Mouse (Mus musculus) CH12.LX (cell line): Measurements from ENCODE around the gene Mfsd7a. TPM values are rescaled to one million over a fixed set of nuclear protein-coding genes. Genes with fewer than 3 reads are reported as not detected.

ENCODE experiments used
- DNase-seq: peaks from one replicate; pipeline ENCODE4 v3.0.0-alpha.2; 2013; ENCODE audit errors: extremely low read depth
- H3K27ac ChIP-seq: 2 replicates; pipeline ENCODE4 v1.5.1; 2012; ENCODE audit warnings: low read depth, mild to moderate bottlenecking, control low read depth, moderate library complexity; ENCODE audit not compliant: insufficient read depth
- H3K27me3 ChIP-seq: replicated peaks from 2 replicates; pipeline ENCODE3; 2012; ENCODE audit warnings: inconsistent platforms
- H3K36me3 ChIP-seq, 2 experiments: replicated peaks in 1 of 2; 2 replicates each; pipeline versions ENCODE3 to v1.6.1; 2012; ENCODE audit warnings: inconsistent platforms in 1 of 2, low read length in 1 of 2, mild to moderate bottlenecking in 1 of 2, mixed read lengths in 1 of 2, moderate library complexity in 1 of 2; ENCODE audit not compliant: control insufficient read depth in 1 of 2, insufficient read depth in 1 of 2
- H3K4me1 ChIP-seq, 2 experiments: 2 replicates each; pipeline ENCODE4 v1.6.1; 2012; ENCODE audit warnings: inconsistent platforms in 1 of 2, moderate library complexity in 1 of 2; ENCODE audit not compliant: insufficient read depth in 2 of 2, control insufficient read depth in 1 of 2
- H3K4me2 ChIP-seq: 2 replicates; pipeline ENCODE4 v1.6.1; 2012; ENCODE audit warnings: low read depth, mild to moderate bottlenecking, control low read depth; ENCODE audit not compliant: poor library complexity, insufficient read depth, severe bottlenecking
- H3K4me3 ChIP-seq, 3 experiments: fragments of 150-350 bp in 1 of 3; sonication (generic) in 1 of 3; replicated peaks in 1 of 3; 2 replicates each; pipeline versions ENCODE3 to v1.5.1; 2011 to 2012; ENCODE audit warnings: low read depth in 2 of 3, low read length in 2 of 3, mild to moderate bottlenecking in 2 of 3, moderate library complexity in 2 of 3, control low read depth in 1 of 3, improper control_type of control experiment in 1 of 3, inconsistent platforms in 1 of 3, mixed read lengths in 1 of 3; ENCODE audit not compliant: poor library complexity in 1 of 3
- H3K79me2 ChIP-seq: replicated peaks from 2 replicates; pipeline ENCODE4 v1.6.1; 2012; ENCODE audit warnings: mild to moderate bottlenecking, moderate library complexity; ENCODE audit not compliant: control insufficient read depth, poor library complexity, insufficient read depth, severe bottlenecking; ENCODE audit errors: extremely low read depth
- H3K9ac ChIP-seq: 2 replicates; pipeline ENCODE4 v1.6.1; 2012; ENCODE audit warnings: low read depth, mild to moderate bottlenecking, control low read depth, moderate library complexity; ENCODE audit not compliant: insufficient read depth
- H3K9me3 ChIP-seq: replicated peaks from 2 replicates; pipeline ENCODE3; 2012; ENCODE audit warnings: low read length, inconsistent platforms, mixed read lengths
- BHLHE40 ChIP-seq: IDR thresholded peaks from 2 replicates; pipeline ENCODE4 v1.6.1; 2011; ENCODE audit warnings: mild to moderate bottlenecking, low read depth, low read length, improper control_type of control experiment
- CHD1 ChIP-seq: IDR thresholded peaks from 2 replicates; pipeline ENCODE4 v1.6.1; 2012; ENCODE audit warnings: low read depth, low read length, improper control_type of control experiment, inconsistent platforms
- CHD2 ChIP-seq: IDR thresholded peaks from 2 replicates; pipeline ENCODE4 v1.6.1; 2011; ENCODE audit warnings: low read length, improper control_type of control experiment
- CTCF ChIP-seq, 2 experiments: IDR thresholded peaks in 1 of 2; conservative IDR thresholded peaks in 1 of 2; 2 replicates each; pipeline ENCODE4 v1.5.1; 2011 to 2012; ENCODE audit warnings: low read depth in 2 of 2, low read length in 2 of 2, improper control_type of control experiment in 1 of 2, inconsistent platforms in 1 of 2, mild to moderate bottlenecking in 1 of 2, moderate library complexity in 1 of 2
- E2F4 ChIP-seq: IDR thresholded peaks from 2 replicates; pipeline ENCODE4 v1.6.1; 2011; ENCODE audit warnings: low read depth, low read length, improper control_type of control experiment; ENCODE audit not compliant: insufficient replicate concordance
- ELF1 ChIP-seq: IDR thresholded peaks from 2 replicates; pipeline ENCODE4 v1.6.1; 2014; ENCODE audit warnings: low read depth, mild to moderate bottlenecking, inconsistent platforms, low read length, improper control_type of control experiment
- HCFC1 ChIP-seq: IDR thresholded peaks from 2 replicates; pipeline ENCODE4 v1.6.1; 2012; ENCODE audit warnings: low read depth, mild to moderate bottlenecking, inconsistent platforms, low read length, improper control_type of control experiment
- IRF4 ChIP-seq: IDR thresholded peaks from 2 replicates; pipeline ENCODE4 v1.6.1; 2014; ENCODE audit warnings: low read depth, mild to moderate bottlenecking, inconsistent platforms, low read length, improper control_type of control experiment
- JUN ChIP-seq: IDR thresholded peaks from 2 replicates; pipeline ENCODE4 v1.6.1; 2011; ENCODE audit warnings: low read depth, mild to moderate bottlenecking, low read length, improper control_type of control experiment, moderate library complexity; ENCODE audit not compliant: insufficient read depth
- KAT2A ChIP-seq: IDR thresholded peaks from 2 replicates; pipeline ENCODE4 v1.6.1; 2012; ENCODE audit warnings: low read length, improper control_type of control experiment, inconsistent platforms; ENCODE audit not compliant: insufficient replicate concordance
- MAFK ChIP-seq: IDR thresholded peaks from 2 replicates; pipeline ENCODE4 v1.6.1; 2011; ENCODE audit warnings: low read length, improper control_type of control experiment; ENCODE audit not compliant: insufficient replicate concordance
- MAZ ChIP-seq: IDR thresholded peaks from 2 replicates; pipeline ENCODE4 v1.6.1; 2012; ENCODE audit warnings: low read depth, mild to moderate bottlenecking, inconsistent platforms, low read length, improper control_type of control experiment, moderate library complexity
- MXI1 ChIP-seq: IDR thresholded peaks from 2 replicates; pipeline ENCODE4 v1.6.1; 2011; ENCODE audit warnings: mild to moderate bottlenecking, low read depth, low read length, improper control_type of control experiment
- NRF1 ChIP-seq: IDR thresholded peaks from 2 replicates; pipeline ENCODE4 v1.6.1; 2014; ENCODE audit warnings: low read depth, mild to moderate bottlenecking, inconsistent platforms, low read length, improper control_type of control experiment, moderate library complexity
- POLR2A ChIP-seq: IDR thresholded peaks from 2 replicates; pipeline ENCODE4 v1.6.1; 2011; ENCODE audit warnings: low read depth, mild to moderate bottlenecking, improper control_type of control experiment, low read length
- RAD21 ChIP-seq: IDR thresholded peaks from 2 replicates; pipeline ENCODE4 v1.6.1; 2011; ENCODE audit warnings: low read depth, mild to moderate bottlenecking, low read length, improper control_type of control experiment, moderate library complexity
- RCOR1 ChIP-seq: conservative IDR thresholded peaks from 2 replicates; pipeline ENCODE4 v1.6.1; 2012; ENCODE audit warnings: low read depth, mild to moderate bottlenecking, inconsistent platforms, low read length, improper control_type of control experiment
- TCF12 ChIP-seq: IDR thresholded peaks from 2 replicates; pipeline ENCODE4 v1.6.1; 2014; ENCODE audit warnings: low read depth, mild to moderate bottlenecking, inconsistent platforms, low read length, improper control_type of control experiment
- UBTF ChIP-seq: IDR thresholded peaks from 2 replicates; pipeline ENCODE4 v1.6.1; 2012; ENCODE audit warnings: low read depth, mild to moderate bottlenecking, inconsistent platforms, low read length, improper control_type of control experiment, moderate library complexity
- ZC3H11A ChIP-seq: IDR thresholded peaks from 2 replicates; pipeline ENCODE4 v1.6.1; 2012; ENCODE audit warnings: low read depth, mild to moderate bottlenecking, inconsistent platforms, low read length, improper control_type of control experiment
- ZKSCAN1 ChIP-seq: IDR thresholded peaks from 2 replicates; pipeline ENCODE4 v1.6.1; 2012; ENCODE audit warnings: low read depth, inconsistent platforms, low read length, improper control_type of control experiment, borderline replicate concordance
- ZMIZ1 ChIP-seq: IDR thresholded peaks from 2 replicates; pipeline ENCODE4 v1.6.1; 2012; ENCODE audit warnings: low read depth, mild to moderate bottlenecking, inconsistent platforms, low read length, improper control_type of control experiment
- dilution Hi-C: fragments of 300-500 bp; cut with MboI; formaldehyde crosslinking; loops from 2 replicates; pipeline ENCODE4 v1.14.3; 2020; ENCODE audit warnings: low sequenced_read_pairs; ENCODE audit not compliant: extremely low pct_unique_long_range_greater_than_20kb, extremely low pct_ligation_motif_present
- in situ Hi-C: fragments of 300-500 bp; cut with MboI; formaldehyde crosslinking; loops from 3 replicates; pipeline ENCODE4 v1.14.3; 2019; ENCODE audit warnings: low sequenced_read_pairs, low pct_ligation_motif_present, low pct_unique_long_range_greater_than_20kb, mixed read lengths
- polyA plus RNA-seq: library from polyadenylated mRNA; unstranded; fragments of >175 nt; gene quantifications from 2 replicates; pipeline ENCODE4 v1.2.1, GENCODE M21; 2012; ENCODE audit warnings: low read depth; ENCODE audit not compliant: insufficient read length
- total RNA-seq, 2 experiments: library from RNA; depleted of rRNA; stranded (reverse); fragments of 300-350 nt in 1 of 2; fragments of >200 nt in 1 of 2; gene quantifications; 2 replicates each; pipeline ENCODE4 v1.2.3; 2012 to 2014

The Mfsd7a gene
- total and polyA plus RNA-seq, 3 experiments, result not detected

- H3K4me2 ChIP-seq, result no peak overlapping the region
- H3K9me3 ChIP-seq, result no peaks in the 10 kb centered on the region
- no peak overlapping the region for H3K27ac ChIP-seq
- H3K27me3 ChIP-seq, result no peaks in the 10 kb centered on the region
- no peak for DNase-seq
- TF ChIP-seq CHD2 (no peak), E2F4 (no peak), ELF1 (no peak), IRF4 (no peak), BHLHE40 (no peak), HCFC1 (no peak), MAFK (no peak), RCOR1 (no peak), MXI1 (no peak), TCF12 (no peak), ZMIZ1 (no peak), CTCF (conservative IDR thresholded peaks at IDR 0.05 in 1 of 2, IDR thresholded peaks at IDR 0.05 in 1 of 2; ENCODE audit: low read depth in 2 of 2, low read length in 2 of 2) (no peak)
- TF ChIP-seq, all 38 proteins: peak for 0
- Histone ChIP-seq H3K79me2 (no peaks in the 10 kb centered on the region), H3K36me3 (peaks cover 45 to 78% of the 10 kb centered on the region in 2 experiments), H3K9ac (no peak overlapping the region), H3K4me1 (no peaks in the 10 kb centered on the region), H3K4me3 (no peak overlapping the region)
- in situ Hi-C loops, result no loop called here
- dilution Hi-C loops, result no loop called here
These were observed 27.3 kb upstream of the Mfsd7a start for GRCm38 (mm10) chr5:108475977-108476376.

- H3K27me3 ChIP-seq, result no peaks in the 10 kb centered on the region
- no peak overlapping the region for H3K4me3 ChIP-seq
- no peak overlapping the region for H3K27ac ChIP-seq
- no peak overlapping the region for H3K4me2 ChIP-seq
- dilution Hi-C loops (no loop called here), in situ Hi-C loops (no loop called here)
- no peak for DNase-seq
- TF ChIP-seq HCFC1 (no peak), IRF4 (no peak), UBTF (no peak), RAD21 (no peak), KAT2A (no peak), CHD1 (no peak), MAZ (no peak), MAFK (no peak), RCOR1 (no peak), NRF1 (no peak), ZC3H11A (no peak), ZMIZ1 (no peak), JUN (no peak), E2F4 (no peak), POLR2A (no peak), ZKSCAN1 (no peak)
- peaks cover 9% of the 10 kb centered on the region for H3K79me2 ChIP-seq
- no peaks in the 10 kb centered on the region for H3K9me3 ChIP-seq
- H3K36me3 ChIP-seq, result peaks cover 45 to 79% of the 10 kb centered on the region in 2 experiments
- 0 out of 4 replicates have a peak, but pooled peaks cover 0 to 2% of the 10 kb centered on the region in 2 experiments for H3K4me1 ChIP-seq
- no peak overlapping the region for H3K9ac ChIP-seq
These were observed 25.0 kb upstream of the Mfsd7a start for GRCm38 (mm10) chr5:108473737-108474136.
